Mouse (Mus musculus) bone marrow macrophage, adult 2 months (primary cell): ENCODE measurements around the gene Adarb1.

Source experiments
- CTCF ChIP-seq: IDR thresholded peaks from 2 replicates; pipeline ENCODE4 v1.5.1; 2012; ENCODE audit warnings: low read depth, mild to moderate bottlenecking, low read length, moderate library complexity
- POLR2A ChIP-seq: IDR thresholded peaks from 2 replicates; pipeline ENCODE4 v1.6.1; 2012; ENCODE audit warnings: mild to moderate bottlenecking, low read depth, low read length, borderline replicate concordance

- no peak for TF ChIP-seq POLR2A
- TF ChIP-seq CTCF, result no peak
These were observed 20.0 kb upstream of the Adarb1 start for GRCm38 (mm10) chr10:77438021-77438420.
